Mouse (Mus musculus) forebrain, embryonic 10.5 days (tissue): ENCODE measurements around the gene Nop9. TPM values are rescaled to one million over a fixed set of nuclear protein-coding genes. Genes with fewer than 3 reads are reported as not detected.

Experiments
- DNase-seq: peaks from one replicate; pipeline ENCODE4 v3.0.0-alpha.2; 2017; ENCODE audit warnings: low spot score; ENCODE audit errors: extremely low spot score
- H3K27ac ChIP-seq: fragments of 300-500 bp; sonication (generic); 2 replicates; pipeline ENCODE4 v1.5.1; 2016; ENCODE audit warnings: mild to moderate bottlenecking
- H3K27me3 ChIP-seq: fragments of 300-500 bp; sonication (generic); 2 replicates; pipeline ENCODE4 v1.6.1; 2016; ENCODE audit warnings: mild to moderate bottlenecking; ENCODE audit not compliant: poor library complexity, severe bottlenecking
- H3K36me3 ChIP-seq: fragments of 300-500 bp; sonication (generic); replicated peaks from 2 replicates; pipeline ENCODE4 v1.6.1; 2016; ENCODE audit warnings: mild to moderate bottlenecking, moderate library complexity
- H3K4me1 ChIP-seq: fragments of 300-500 bp; sonication (generic); 2 replicates; pipeline ENCODE4 v1.6.1; 2016
- H3K4me3 ChIP-seq: fragments of 300-500 bp; sonication (generic); 2 replicates; pipeline ENCODE4 v1.5.1; 2016; ENCODE audit warnings: mild to moderate bottlenecking, moderate library complexity
- H3K9me3 ChIP-seq: fragments of 300-500 bp; sonication (generic); 2 replicates; pipeline ENCODE4 v1.6.1; 2016; ENCODE audit warnings: mild to moderate bottlenecking, moderate library complexity
- WGBS: fragments of 180-500 bp; shearing (Covaris S2); methylation state at CpG from one replicate; pipeline ENCODE4 v1.1.7; 2016; 5-methylcytosine and 5-hydroxymethylcytosine counted together
- polyA plus RNA-seq: library from polyadenylated mRNA; unstranded; fragments of >200 nt; fragmentation: Nextera tagmentation; extraction: Ambion mirVana; gene quantifications from 2 replicates; pipeline ENCODE4 v1.2.1, GENCODE M21; 2016

The Nop9 gene
- polyA plus RNA-seq, 1 experiment from 2014 or later: 68.4 TPM

- Histone ChIP-seq H3K4me3 (no peak overlapping the region; the same call in 1 of the 2 replicates), H3K9me3 (no peaks in the 10 kb centered on the region), H3K27me3 (peaks cover 80% of the 10 kb centered on the region), H3K36me3 (no peaks in the 10 kb centered on the region), H3K27ac (no peak overlapping the region), H3K4me1 (peaks cover 37% of the 10 kb centered on the region)
- DNase-seq: no peak
- 65% methylated on average over 7 of the region's 7 CpGs for whole genome bisulfite sequencing
Measured at GRCm38 (mm10) chr14:55763166-55763565, 17.7 kb downstream of the Nop9 start.

GRCm38 (mm10) chr14:55765696-55766095, 20.2 kb downstream of the Nop9 start, which contains the start of gene Ltb4r1:
Gene Ltb4r1 (plus strand): TSS chr14:55765962.
- peaks cover 98% of the 10 kb centered on the region for H3K27me3 ChIP-seq
- no peak within 1 kb of the TSS for H3K27ac ChIP-seq
- WGBS: 69% methylated on average over 4 of the region's 4 CpGs

GRCm38 (mm10) chr14:55767519-55768414, 22.3 kb downstream of the Nop9 start:
- H3K4me1 ChIP-seq: peaks cover 14% of the 10 kb centered on the region
- peak; percentile 65 for DNase-seq
- no peaks in the 10 kb centered on the region for H3K9me3 ChIP-seq
- no peaks in the 10 kb centered on the region for H3K36me3 ChIP-seq
- peak overlapping the region; percentile 73 for H3K27ac ChIP-seq
- H3K27me3 ChIP-seq: peaks cover 84% of the 10 kb centered on the region
- H3K4me3 ChIP-seq: peak overlapping the region; percentile 54
- 14% methylated on average over 52 of the region's 52 CpGs for WGBS

More at GRCm38 (mm10) chr14:55765696-55766095, 20.2 kb downstream of the Nop9 start, which contains the start of gene Ltb4r1:
- H3K36me3 ChIP-seq: no peaks in the 10 kb centered on the region
- no peak for DNase-seq
- no peaks in the 10 kb centered on the region for H3K9me3 ChIP-seq
- no peak within 1 kb of the TSS for H3K4me3 ChIP-seq
- peaks cover 29% of the 10 kb centered on the region for H3K4me1 ChIP-seq

GRCm38 (mm10) chr14:55768555-55768954, 23.1 kb downstream of the Nop9 start:
- Histone ChIP-seq H3K27ac (no peak overlapping the region), H3K4me1 (peaks cover 12% of the 10 kb centered on the region), H3K27me3 (peaks cover 81% of the 10 kb centered on the region), H3K9me3 (no peaks in the 10 kb centered on the region), H3K36me3 (no peaks in the 10 kb centered on the region), H3K4me3 (no peak overlapping the region)
- 87% methylated on average over 6 of the region's 6 CpGs for WGBS
- no peak for DNase-seq

- Histone ChIP-seq H3K27ac (no peak overlapping the region), H3K27me3 (peaks cover 76% of the 10 kb centered on the region)
- WGBS: 76% methylated on average over 16 of the region's 16 CpGs
Measured at GRCm38 (mm10) chr14:55769087-55769703, 23.7 kb downstream of the Nop9 start.

GRCm38 (mm10) chr14:55776711-55777110, 31.2 kb downstream of the Nop9 start:
- H3K27me3 ChIP-seq: peaks cover 48% of the 10 kb centered on the region
- no peak overlapping the region for H3K4me3 ChIP-seq
- H3K4me1 ChIP-seq: peaks cover 22% of the 10 kb centered on the region
- H3K27ac ChIP-seq: no peak overlapping the region
- no peaks in the 10 kb centered on the region for H3K36me3 ChIP-seq
- DNase-seq: no peak
- WGBS: 79% methylated on average over 7 of the region's 7 CpGs
- H3K9me3 ChIP-seq: no peaks in the 10 kb centered on the region

More at GRCm38 (mm10) chr14:55769087-55769703, 23.7 kb downstream of the Nop9 start:
- no peak overlapping the region for H3K4me3 ChIP-seq
- H3K9me3 ChIP-seq: no peaks in the 10 kb centered on the region
- H3K36me3 ChIP-seq: no peaks in the 10 kb centered on the region
- peaks cover 12% of the 10 kb centered on the region for H3K4me1 ChIP-seq
- no peak for DNase-seq

- H3K4me3 ChIP-seq: no peak overlapping the region
- DNase-seq: no peak
- no peaks in the 10 kb centered on the region for H3K9me3 ChIP-seq
- H3K27ac ChIP-seq: no peak overlapping the region
- H3K4me1 ChIP-seq: peaks cover 25% of the 10 kb centered on the region
- WGBS: 69% methylated on average over 3 of the region's 3 CpGs
- peaks cover 49% of the 10 kb centered on the region for H3K27me3 ChIP-seq
- H3K36me3 ChIP-seq: no peaks in the 10 kb centered on the region
Measured at GRCm38 (mm10) chr14:55777176-55777575, 31.7 kb downstream of the Nop9 start.

GRCm38 (mm10) chr14:55777806-55778205, 32.3 kb downstream of the Nop9 start:
- no peak overlapping the region for H3K27ac ChIP-seq
- no peak overlapping the region for H3K4me3 ChIP-seq
- 89% methylated on average over 11 of the region's 11 CpGs for WGBS
- H3K36me3 ChIP-seq: no peaks in the 10 kb centered on the region
- H3K4me1 ChIP-seq: peaks cover 31% of the 10 kb centered on the region
- H3K9me3 ChIP-seq: no peaks in the 10 kb centered on the region
- peaks cover 53% of the 10 kb centered on the region for H3K27me3 ChIP-seq
- DNase-seq: no peak

GRCm38 (mm10) chr14:55778686-55779085, 33.2 kb downstream of the Nop9 start:
- H3K27me3 ChIP-seq: peaks cover 55% of the 10 kb centered on the region
- peaks cover 40% of the 10 kb centered on the region for H3K4me1 ChIP-seq
- H3K27ac ChIP-seq: no peak overlapping the region
- H3K4me3 ChIP-seq: no peak overlapping the region
- no peaks in the 10 kb centered on the region for H3K36me3 ChIP-seq
- 95% methylated on average over 15 of the region's 15 CpGs for WGBS
- no peaks in the 10 kb centered on the region for H3K9me3 ChIP-seq
- no peak for DNase-seq

GRCm38 (mm10) chr14:55779656-55780055, 34.2 kb downstream of the Nop9 start:
- Histone ChIP-seq H3K9me3 (no peaks in the 10 kb centered on the region), H3K27me3 (peaks cover 64% of the 10 kb centered on the region), H3K36me3 (no peaks in the 10 kb centered on the region), H3K4me3 (no peak overlapping the region), H3K27ac (no peak overlapping the region), H3K4me1 (peaks cover 45% of the 10 kb centered on the region)
- no peak for DNase-seq
- 68% methylated on average over 16 of the region's 16 CpGs for WGBS

- Histone ChIP-seq H3K27me3 (peaks cover 69% of the 10 kb centered on the region), H3K9me3 (no peaks in the 10 kb centered on the region), H3K4me1 (peaks cover 48% of the 10 kb centered on the region), H3K27ac (no peak overlapping the region), H3K4me3 (no peak overlapping the region), H3K36me3 (no peaks in the 10 kb centered on the region)
- 82% methylated on average over 11 of the region's 11 CpGs for WGBS
- DNase-seq: no peak
Measured at GRCm38 (mm10) chr14:55780736-55781135, 35.2 kb downstream of the Nop9 start.

- Histone ChIP-seq H3K9me3 (no peaks in the 10 kb centered on the region), H3K4me1 (peaks cover 48% of the 10 kb centered on the region), H3K4me3 (peak overlapping the region; percentile 25), H3K36me3 (no peaks in the 10 kb centered on the region), H3K27me3 (peaks cover 75% of the 10 kb centered on the region), H3K27ac (no peak overlapping the region)
- peak; percentile 63 for DNase-seq
- 17% methylated on average over 14 of the region's 14 CpGs for WGBS
Measured at GRCm38 (mm10) chr14:55781310-55781709, 35.8 kb downstream of the Nop9 start.
